Mouse (Mus musculus) heart, adult 2 months (tissue): ENCODE results near the gene Gast.

Source experiments
- CTCF ChIP-seq: fragments of 200-600 bp; IDR thresholded peaks from 2 replicates; pipeline ENCODE4 v1.8.1; 2022; ENCODE audit warnings: antibody characterized with exemption, mild to moderate bottlenecking, moderate library complexity
- POLR2A ChIP-seq: fragments of 200-500 bp; IDR thresholded peaks from 2 replicates; pipeline ENCODE4 v1.6.1; 2011; ENCODE audit warnings: mild to moderate bottlenecking, low read depth, low read length, control low read depth; ENCODE audit not compliant: insufficient read depth

DNA sequence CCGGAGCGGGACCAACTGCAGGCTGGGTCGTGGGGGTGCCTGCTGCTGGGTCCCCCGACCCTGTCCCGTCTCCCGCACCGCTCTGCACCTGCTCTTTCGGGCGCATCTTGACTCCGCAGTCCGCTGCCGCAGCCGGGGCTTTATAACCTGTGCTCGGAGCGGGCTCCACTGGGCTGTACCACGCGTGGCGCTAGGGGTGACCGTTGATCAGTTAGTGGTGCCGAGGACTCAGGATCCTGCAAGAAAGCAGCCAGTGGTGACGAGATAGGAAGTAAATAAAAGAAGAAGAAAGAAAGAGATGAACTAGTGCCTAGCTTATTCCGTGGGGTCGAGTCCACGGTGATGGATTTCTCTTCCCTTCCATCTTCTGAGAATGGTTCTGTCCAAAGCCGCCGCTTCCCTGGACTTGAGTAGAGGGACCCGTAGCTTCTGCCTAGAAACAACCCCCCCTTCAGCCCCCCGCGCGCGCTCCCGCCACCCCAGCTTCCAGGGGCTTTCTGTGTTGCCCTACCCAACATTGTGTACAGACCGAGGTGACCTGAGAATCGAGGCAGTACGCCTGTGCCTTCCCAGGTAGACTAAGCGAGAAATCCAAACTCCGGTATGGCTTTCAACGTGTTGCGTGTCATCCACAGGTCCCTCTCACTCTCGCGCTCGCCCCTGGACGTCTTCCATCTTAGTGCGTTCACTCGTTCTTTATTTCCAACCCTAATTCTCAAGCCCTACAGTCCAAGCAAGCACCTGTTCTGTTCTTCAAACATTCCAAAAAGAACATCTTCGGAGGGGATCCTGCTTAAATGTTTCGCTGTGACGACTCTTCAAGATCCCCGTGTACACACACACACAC is 22.0 kb downstream of the Gast start, which contains the start of gene Hap1:
- TF ChIP-seq POLR2A (no peak), CTCF (no peak)
